Mouse (Mus musculus): ENCODE measurements at regions not wholly inside any gene's neighbourhood (a gene's known extent, or its start where the extent isn't known, plus 50 kb on each side); places are given as distances from the start of the nearest gene placed in this dataset.
A peak's percentile ranks its signal among the peaks of the same experiment; 100 is the strongest.
"Not testable (repeated sequence)": the region's sequence is repeated elsewhere in the genome, so short reads cannot be mapped to it uniquely, and the experiment has no call there.

DNA sequence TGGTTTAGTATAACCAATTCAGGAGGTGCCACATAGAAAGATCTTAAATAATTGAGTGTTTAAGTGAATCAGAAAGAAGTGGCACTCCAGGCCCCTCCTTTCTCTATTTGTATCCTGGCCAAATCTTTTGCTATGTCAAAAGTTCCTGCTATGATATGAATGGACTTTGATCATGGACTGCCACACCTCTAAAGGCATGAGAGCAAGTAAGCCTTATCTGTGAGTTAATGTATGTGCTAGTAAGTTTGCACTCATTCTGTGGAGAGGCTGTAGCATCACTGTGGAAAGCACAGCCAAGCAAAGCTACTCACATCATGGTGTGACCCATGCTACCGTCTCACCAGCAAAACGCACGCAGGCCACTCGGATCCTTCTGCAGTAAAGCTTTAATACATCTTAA lies 140.2 kb downstream of the Jrkl start:
- Histone ChIP-seq H3K27ac (replicated peaks; ENCODE audit: low read depth, low read length) (no peak overlapping the region), H3K4me1 (ENCODE audit: control insufficient read depth, insufficient read depth, low read length) (no peaks in the 10 kb centered on the region), H3K4me2 (ENCODE audit: low read length) (no peak overlapping the region), H3K9ac (replicated peaks; ENCODE audit: low read length) (no peak overlapping the region), H3K9me3 (ENCODE audit: control insufficient read depth, low read length) (no peaks in the 10 kb centered on the region), H3K36me3 (ENCODE audit: control insufficient read depth, insufficient read depth, low read length) (no peaks in the 10 kb centered on the region), H3K27me3 (ENCODE audit: control insufficient read depth, insufficient read depth, low read length) (no peaks in the 10 kb centered on the region), H3K4me3 (replicated peaks; ENCODE audit: low read depth, low read length) (no peak overlapping the region)
- no peak for ATAC-seq (ENCODE audit: low FRiP score, low TSS enrichment)
- 96% methylated on average over 4 of the region's 4 CpGs for WGBS
- DNase-seq = no peak

DNA sequence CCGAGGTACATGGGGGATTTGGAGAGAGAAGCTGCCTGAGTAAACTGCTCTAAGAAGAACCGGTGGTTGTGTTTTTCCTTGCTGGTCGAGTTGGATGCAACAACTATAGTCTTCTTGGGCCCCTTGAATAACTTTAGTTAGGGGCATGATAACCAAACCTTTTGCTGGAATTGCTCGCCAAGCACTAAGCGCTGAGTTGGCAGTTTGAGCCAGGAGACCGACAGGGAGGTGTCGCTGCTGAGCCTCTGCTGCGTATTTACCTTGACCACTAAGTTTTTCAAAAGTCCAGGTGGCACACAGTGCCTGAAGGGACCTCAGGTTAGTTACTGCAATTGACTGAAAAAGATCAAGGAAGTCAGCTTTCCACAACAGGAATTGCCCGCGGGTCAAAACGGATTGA lies 162.0 kb downstream of the Jrkl start:
- DNase-seq = no peak
- no peak overlapping the region for H3K4me3 ChIP-seq (replicated peaks; ENCODE audit: low read depth, low read length)
- no peaks in the 10 kb centered on the region for H3K4me1 ChIP-seq (ENCODE audit: control insufficient read depth, insufficient read depth, low read length)
- no peak overlapping the region for H3K9ac ChIP-seq (replicated peaks; ENCODE audit: low read length)
- WGBS = 90% methylated on average over 11 of the region's 11 CpGs
- no peak for ATAC-seq (ENCODE audit: low FRiP score, low TSS enrichment)
- H3K36me3 ChIP-seq (ENCODE audit: control insufficient read depth, insufficient read depth, low read length) = no peaks in the 10 kb centered on the region
- H3K27ac ChIP-seq (replicated peaks; ENCODE audit: low read depth, low read length) = no peak overlapping the region
- H3K9me3 ChIP-seq (ENCODE audit: control insufficient read depth, low read length) = no peaks in the 10 kb centered on the region
- H3K4me2 ChIP-seq (ENCODE audit: low read length) = no peak overlapping the region
- H3K27me3 ChIP-seq (ENCODE audit: control insufficient read depth, insufficient read depth, low read length) = no peaks in the 10 kb centered on the region

DNA sequence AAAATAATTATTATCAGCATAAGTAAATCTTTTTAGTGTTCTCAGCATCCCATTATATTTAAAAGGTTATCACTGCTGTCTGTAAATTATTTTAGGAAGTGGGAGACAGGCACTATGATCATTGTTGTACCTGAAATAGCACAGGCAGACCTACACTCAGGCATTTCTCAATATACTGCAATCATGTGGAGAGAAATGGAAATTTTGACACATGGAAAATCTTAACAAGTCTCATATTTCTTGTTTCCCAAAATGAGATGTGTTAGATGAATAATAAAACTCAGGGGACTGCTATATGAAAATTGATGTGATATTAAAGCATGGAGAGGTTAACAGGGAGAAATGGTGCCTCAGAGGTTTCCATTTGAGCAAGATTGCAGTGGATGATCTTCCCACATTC lies 196.6 kb downstream of the Jrkl start:
- DNase-seq (no peak), ATAC-seq (ENCODE audit: low FRiP score, low TSS enrichment) (no peak)
- Histone ChIP-seq H3K4me2 (ENCODE audit: low read length) (no peak overlapping the region), H3K9ac (replicated peaks; ENCODE audit: low read length) (no peak overlapping the region), H3K9me3 (ENCODE audit: control insufficient read depth, low read length) (no peaks in the 10 kb centered on the region), H3K27ac (replicated peaks; ENCODE audit: low read depth, low read length) (no peak overlapping the region), H3K27me3 (ENCODE audit: control insufficient read depth, insufficient read depth, low read length) (no peaks in the 10 kb centered on the region), H3K4me3 (replicated peaks; ENCODE audit: low read depth, low read length) (no peak overlapping the region), H3K4me1 (ENCODE audit: control insufficient read depth, insufficient read depth, low read length) (no peaks in the 10 kb centered on the region), H3K36me3 (ENCODE audit: control insufficient read depth, insufficient read depth, low read length) (no peaks in the 10 kb centered on the region)

DNA sequence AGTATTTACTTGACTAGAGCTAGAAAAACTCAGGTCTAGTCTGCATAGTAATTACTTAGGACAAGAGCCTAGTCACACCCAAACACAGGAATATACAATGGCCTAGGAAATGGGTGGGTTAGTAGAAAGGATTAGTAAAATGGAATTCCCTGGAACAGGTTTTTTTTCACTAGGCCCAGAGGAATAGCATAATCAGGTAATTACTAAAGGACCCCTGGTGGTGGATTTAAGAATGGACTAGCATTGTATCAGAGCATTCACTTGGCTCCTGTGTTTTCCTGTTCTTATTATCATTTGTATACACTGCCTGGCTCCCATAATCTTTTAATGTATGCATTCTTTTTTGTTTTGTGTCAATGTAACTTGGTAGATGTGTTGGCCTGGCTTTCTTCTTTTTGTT lies 226.6 kb downstream of the Jrkl start:
- Histone ChIP-seq H3K4me2 (ENCODE audit: low read length) (no peak overlapping the region), H3K27me3 (ENCODE audit: control insufficient read depth, insufficient read depth, low read length) (no peaks in the 10 kb centered on the region), H3K36me3 (ENCODE audit: control insufficient read depth, insufficient read depth, low read length) (no peaks in the 10 kb centered on the region), H3K9me3 (ENCODE audit: control insufficient read depth, low read length) (no peaks in the 10 kb centered on the region), H3K4me1 (ENCODE audit: control insufficient read depth, insufficient read depth, low read length) (no peaks in the 10 kb centered on the region), H3K9ac (replicated peaks; ENCODE audit: low read length) (no peak overlapping the region), H3K4me3 (replicated peaks; ENCODE audit: low read depth, low read length) (no peak overlapping the region), H3K27ac (replicated peaks; ENCODE audit: low read depth, low read length) (no peak overlapping the region)
- peak; percentile 31 for DNase-seq
- 0 out of 2 replicates have a peak, but pooled peaks have one; percentile 24 for ATAC-seq (ENCODE audit: low FRiP score, low TSS enrichment)

DNA sequence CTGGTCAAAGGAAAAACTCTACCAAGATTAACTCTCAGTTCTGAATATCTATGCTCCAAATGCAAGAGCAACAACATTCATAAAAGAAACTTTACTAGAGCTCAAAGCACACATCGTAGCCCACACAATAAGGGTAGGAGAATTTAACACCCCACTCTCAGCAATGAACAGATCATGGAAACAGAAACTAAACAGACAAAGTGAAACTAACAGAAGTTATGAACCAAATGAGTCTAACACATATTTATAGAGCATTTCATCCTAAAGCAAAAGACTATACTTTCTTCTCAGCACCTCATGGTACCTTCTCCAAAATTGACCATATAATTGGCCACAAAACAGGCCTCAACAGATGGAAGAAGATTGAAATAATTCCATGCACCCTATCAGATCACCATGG lies 262.4 kb downstream of the Jrkl start:
- not testable (repeated sequence) for H3K27ac ChIP-seq (replicated peaks; ENCODE audit: low read depth, low read length); H3K4me2 ChIP-seq (ENCODE audit: low read length); DNase-seq; ATAC-seq (ENCODE audit: low FRiP score, low TSS enrichment); H3K4me3 ChIP-seq (replicated peaks; ENCODE audit: low read depth, low read length); H3K36me3 ChIP-seq (ENCODE audit: control insufficient read depth, insufficient read depth, low read length); H3K9ac ChIP-seq (replicated peaks; ENCODE audit: low read length); H3K9me3 ChIP-seq (ENCODE audit: control insufficient read depth, low read length); H3K4me1 ChIP-seq (ENCODE audit: control insufficient read depth, insufficient read depth, low read length); H3K27me3 ChIP-seq (ENCODE audit: control insufficient read depth, insufficient read depth, low read length)
- WGBS = 94% methylated on average over 1 of the region's 1 CpGs

DNA sequence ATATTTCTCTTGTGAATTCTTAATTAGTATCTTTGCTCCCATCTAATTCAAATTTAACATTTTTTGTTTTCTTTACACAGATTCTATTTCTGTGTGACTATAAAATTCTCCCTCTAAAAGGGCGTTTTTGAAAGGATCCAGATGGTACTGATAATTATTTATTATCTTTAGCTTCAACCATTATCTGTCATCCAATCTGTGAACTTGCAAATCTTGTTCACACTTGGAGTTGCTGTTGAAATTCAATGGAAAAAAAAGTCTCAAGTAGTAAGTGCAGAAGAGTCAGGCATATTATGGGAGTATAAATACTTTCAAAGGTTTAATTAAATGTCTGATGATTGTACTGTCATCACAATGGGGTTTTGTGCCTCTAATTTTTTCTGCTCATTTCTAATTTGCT lies 272.6 kb downstream of the Jrkl start:
- Histone ChIP-seq H3K9me3 (ENCODE audit: control insufficient read depth, low read length) (no peaks in the 10 kb centered on the region), H3K4me3 (replicated peaks; ENCODE audit: low read depth, low read length) (no peak overlapping the region), H3K4me2 (ENCODE audit: low read length) (no peak overlapping the region), H3K9ac (replicated peaks; ENCODE audit: low read length) (no peak overlapping the region), H3K27ac (replicated peaks; ENCODE audit: low read depth, low read length) (no peak overlapping the region), H3K27me3 (ENCODE audit: control insufficient read depth, insufficient read depth, low read length) (no peaks in the 10 kb centered on the region), H3K4me1 (ENCODE audit: control insufficient read depth, insufficient read depth, low read length) (no peaks in the 10 kb centered on the region), H3K36me3 (ENCODE audit: control insufficient read depth, insufficient read depth, low read length) (no peaks in the 10 kb centered on the region)
- ATAC-seq (ENCODE audit: low FRiP score, low TSS enrichment) (no peak), DNase-seq (no peak)
- WGBS = 56% methylated on average over 1 of the region's 1 CpGs

DNA sequence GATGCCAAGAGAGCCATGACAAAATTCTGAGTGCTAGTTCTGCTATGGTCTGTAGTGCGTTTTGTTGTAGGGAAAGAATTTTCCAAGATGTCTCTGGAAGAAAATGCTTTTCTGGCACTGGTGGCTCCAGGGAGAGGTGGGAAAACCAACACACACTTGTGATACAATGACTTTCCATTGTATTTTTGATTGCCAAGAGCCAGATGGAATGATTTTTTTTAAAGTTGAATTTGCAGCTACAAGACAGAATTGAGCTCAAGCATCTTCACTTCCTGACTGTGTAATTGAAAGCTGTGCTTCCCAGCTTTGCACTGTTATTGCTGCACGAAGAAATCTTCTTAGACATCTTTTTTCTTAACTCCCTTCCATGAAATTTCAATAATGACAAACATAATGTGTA lies 285.3 kb downstream of the Jrkl start:
- DNase-seq = no peak
- Histone ChIP-seq H3K27me3 (ENCODE audit: control insufficient read depth, insufficient read depth, low read length) (no peaks in the 10 kb centered on the region), H3K9me3 (ENCODE audit: control insufficient read depth, low read length) (no peaks in the 10 kb centered on the region), H3K4me2 (ENCODE audit: low read length) (no peak overlapping the region), H3K9ac (replicated peaks; ENCODE audit: low read length) (no peak overlapping the region), H3K4me1 (ENCODE audit: control insufficient read depth, insufficient read depth, low read length) (no peaks in the 10 kb centered on the region), H3K27ac (replicated peaks; ENCODE audit: low read depth, low read length) (no peak overlapping the region), H3K36me3 (ENCODE audit: control insufficient read depth, insufficient read depth, low read length) (no peaks in the 10 kb centered on the region), H3K4me3 (replicated peaks; ENCODE audit: low read depth, low read length) (no peak overlapping the region)
- WGBS = 80% methylated on average over 2 of the region's 2 CpGs
- ATAC-seq (ENCODE audit: low FRiP score, low TSS enrichment) = no peak

DNA sequence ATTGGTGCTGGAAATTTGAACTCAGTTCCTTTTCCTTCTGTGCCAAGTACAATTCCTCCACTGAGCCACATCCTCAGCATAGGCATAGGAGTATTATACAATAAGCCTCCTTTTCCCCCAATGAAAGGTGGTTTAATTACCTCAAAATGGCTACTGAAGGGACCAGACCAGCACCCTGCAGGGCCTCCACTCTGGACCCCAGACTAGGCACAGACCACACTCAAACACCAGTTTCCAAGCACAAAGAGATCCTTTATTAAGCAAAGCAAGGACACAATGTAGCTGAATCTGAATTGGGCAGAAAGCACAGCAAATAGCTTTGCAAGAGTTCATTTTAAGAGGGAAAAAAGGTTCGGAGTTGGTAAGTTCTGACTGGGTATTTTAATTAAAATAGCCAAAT lies 299.5 kb downstream of the Jrkl start:
- H3K9ac ChIP-seq (replicated peaks; ENCODE audit: low read length) = no peak overlapping the region
- no peaks in the 10 kb centered on the region for H3K4me1 ChIP-seq (ENCODE audit: control insufficient read depth, insufficient read depth, low read length)
- H3K4me3 ChIP-seq (replicated peaks; ENCODE audit: low read depth, low read length) = no peak overlapping the region
- no peak overlapping the region for H3K4me2 ChIP-seq (ENCODE audit: low read length)
- H3K36me3 ChIP-seq (ENCODE audit: control insufficient read depth, insufficient read depth, low read length) = no peaks in the 10 kb centered on the region
- no peak for ATAC-seq (ENCODE audit: low FRiP score, low TSS enrichment)
- no peaks in the 10 kb centered on the region for H3K9me3 ChIP-seq (ENCODE audit: control insufficient read depth, low read length)
- no peaks in the 10 kb centered on the region for H3K27me3 ChIP-seq (ENCODE audit: control insufficient read depth, insufficient read depth, low read length)
- WGBS = 44% methylated on average over 1 of the region's 1 CpGs
- no peak overlapping the region for H3K27ac ChIP-seq (replicated peaks; ENCODE audit: low read depth, low read length)
- DNase-seq = no peak

DNA sequence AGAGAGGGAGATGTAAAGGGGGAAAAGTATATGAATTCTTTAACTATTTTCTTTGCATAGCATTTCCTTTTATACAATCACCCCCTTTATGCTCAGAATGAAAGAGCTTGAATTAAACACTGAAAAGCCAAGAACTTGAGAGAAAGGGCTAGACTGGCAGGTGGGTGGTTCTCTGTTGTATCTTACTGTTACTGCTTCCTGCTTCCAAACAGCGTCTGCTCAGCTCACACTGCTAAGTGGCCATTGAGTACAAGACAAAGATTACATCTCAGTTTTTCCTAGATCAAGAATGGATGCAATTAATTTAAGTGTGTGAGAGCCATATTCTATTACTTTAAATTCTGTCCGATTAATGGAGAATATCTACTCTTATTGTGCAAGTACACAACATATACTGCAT lies 300.2 kb downstream of the Jrkl start:
- no peak for ATAC-seq (ENCODE audit: low FRiP score, low TSS enrichment)
- H3K4me3 ChIP-seq (replicated peaks; ENCODE audit: low read depth, low read length) = no peak overlapping the region
- no peaks in the 10 kb centered on the region for H3K9me3 ChIP-seq (ENCODE audit: control insufficient read depth, low read length)
- H3K27ac ChIP-seq (replicated peaks; ENCODE audit: low read depth, low read length) = no peak overlapping the region
- H3K27me3 ChIP-seq (ENCODE audit: control insufficient read depth, insufficient read depth, low read length) = no peaks in the 10 kb centered on the region
- H3K9ac ChIP-seq (replicated peaks; ENCODE audit: low read length) = no peak overlapping the region
- no peaks in the 10 kb centered on the region for H3K4me1 ChIP-seq (ENCODE audit: control insufficient read depth, insufficient read depth, low read length)
- no peak overlapping the region for H3K4me2 ChIP-seq (ENCODE audit: low read length)
- DNase-seq = no peak
- WGBS = 76% methylated on average over 2 of the region's 2 CpGs
- H3K36me3 ChIP-seq (ENCODE audit: control insufficient read depth, insufficient read depth, low read length) = no peaks in the 10 kb centered on the region
